Mouse (Mus musculus) liver, embryonic 14.5 days (tissue): ENCODE measurements around the gene Fbxo46.

Experiments used
- CTCF ChIP-seq: IDR thresholded peaks from 2 replicates; pipeline ENCODE4 v1.5.1; 2016; ENCODE audit warnings: antibody characterized with exemption, low read depth, control low read depth
- EP300 ChIP-seq: IDR thresholded peaks from 2 replicates; pipeline ENCODE4 v1.6.1; 2016; ENCODE audit warnings: antibody characterized with exemption, low read depth

DNA sequence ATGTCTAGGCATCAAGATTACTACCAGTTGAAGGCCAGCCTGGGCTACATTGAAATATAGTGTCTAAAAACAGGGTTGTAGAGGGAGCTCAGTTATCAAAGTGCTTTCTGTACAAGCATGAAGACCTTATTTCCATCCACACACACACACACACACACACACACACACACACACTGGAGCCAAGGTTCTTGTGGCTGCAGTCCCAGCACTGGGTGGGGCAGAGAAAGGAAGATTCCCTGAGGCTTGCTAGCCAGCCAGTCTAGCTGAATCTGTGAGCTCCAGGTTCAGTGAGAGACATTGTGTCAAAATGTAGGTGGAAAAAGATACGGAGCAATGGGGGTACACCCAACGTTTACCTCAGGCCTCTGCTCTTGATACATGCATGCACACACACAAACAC lies 64.6 kb downstream of the Fbxo46 start:
- TF ChIP-seq CTCF (no peak), EP300 (no peak)
